Mouse (Mus musculus): ENCODE measurements around the gene Slc25a51. TPM values are rescaled to one million over a fixed set of nuclear protein-coding genes. Genes with fewer than 3 reads are reported as not detected.

Slc25a51 gene
- total and polyA plus RNA-seq, 3 experiments: 43.8 to 395 (median 47.5) TPM

DNA sequence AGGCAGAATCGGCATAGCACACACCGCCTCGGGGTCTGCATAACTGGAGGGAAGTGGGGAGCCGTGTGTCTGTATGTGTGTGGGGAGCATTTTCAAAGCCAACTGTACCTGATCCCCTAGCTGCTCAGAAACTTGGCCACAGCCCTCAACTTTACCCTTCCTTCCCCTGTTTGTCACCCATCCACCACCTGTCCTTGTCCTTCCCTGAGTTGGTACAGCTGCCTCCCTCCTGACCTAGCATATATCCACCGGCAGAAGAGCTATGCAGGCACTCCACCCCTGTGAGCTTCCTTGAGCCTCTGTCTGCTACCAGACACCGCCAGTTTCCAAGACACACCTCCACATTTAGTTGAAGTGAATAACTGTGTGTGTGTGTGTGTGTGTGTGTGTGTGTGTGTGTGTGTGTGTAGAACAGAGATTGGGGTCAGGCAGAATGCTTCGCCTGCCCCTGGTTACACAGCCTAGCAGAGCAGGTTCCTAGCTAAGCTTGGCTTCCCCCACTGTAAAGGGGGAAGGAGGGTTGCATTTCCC, 27.9 kb upstream of the Slc25a51 start:
- Histone ChIP-seq H3K36me3 (ENCODE audit: control insufficient read depth in 1 of 2, insufficient read depth in 2 of 2, low read length in 2 of 2) (no peaks in the 10 kb centered on the region), H3K79me2 (ENCODE audit: control insufficient read depth, insufficient read depth, low read length, poor library complexity) (no peaks in the 10 kb centered on the region), H3K4me1 (ENCODE audit: control insufficient read depth in 1 of 2, insufficient read depth in 2 of 2, low read length in 2 of 2) (no peaks in the 10 kb centered on the region), H3K4me3 (ENCODE audit: control insufficient read depth in 1 of 2, insufficient read depth in 1 of 2, low read depth in 2 of 2, low read length in 2 of 2) (no peak overlapping the region), H3K9ac (ENCODE audit: control insufficient read depth, low read depth, low read length, poor library complexity, severe bottlenecking) (no peak overlapping the region), H3K9me3 (replicated peaks; ENCODE audit: insufficient read depth, low read length) (no peaks in the 10 kb centered on the region), H3K27me3 (ENCODE audit: control insufficient read depth in 1 of 2, insufficient read depth in 2 of 2, low read length in 2 of 2) (no peaks in the 10 kb centered on the region), H3K27ac (ENCODE audit: control insufficient read depth, low read depth, low read length) (no peak overlapping the region)
- no peak for DNase-seq (ENCODE audit: low read depth, low spot score)
- TF ChIP-seq POLR2A (IDR thresholded peaks at IDR 0.05; ENCODE audit: control insufficient read depth in 1 of 2, insufficient read depth in 1 of 2, low read depth in 1 of 2, low read length in 2 of 2, poor library complexity in 1 of 2) (no peak), BHLHE40 (IDR thresholded peaks at IDR 0.05; ENCODE audit: borderline replicate concordance, low read depth, low read length) (no peak), POLR2AphosphoS5 (IDR thresholded peaks at IDR 0.05; ENCODE audit: borderline replicate concordance, low read depth, low read length) (no peak), MEF2A (IDR thresholded peaks at IDR 0.05; ENCODE audit: extremely low read depth, insufficient replicate concordance, low read depth, low read length, poor library complexity, severe bottlenecking) (no peak)

DNA sequence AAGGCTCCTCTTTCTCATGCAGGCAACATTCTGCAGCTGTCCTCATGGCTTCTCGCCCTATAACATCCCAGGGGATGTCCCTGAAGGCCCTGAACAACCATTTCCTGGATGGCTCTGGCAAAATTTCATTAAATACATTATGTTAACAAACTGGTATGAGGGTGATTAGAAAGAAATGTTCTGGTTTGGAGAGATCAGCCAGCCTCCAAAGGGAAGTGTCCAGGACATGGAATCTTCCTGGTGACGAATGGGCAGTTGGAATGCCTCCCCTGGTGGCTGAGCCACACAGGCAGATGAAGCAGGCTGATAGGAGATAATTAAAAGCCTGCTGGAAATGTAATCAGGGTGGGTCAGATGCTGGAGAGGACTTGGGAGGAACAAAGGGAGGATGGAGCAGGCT, 27.3 kb upstream of the Slc25a51 start:
- H3K36me3 ChIP-seq (ENCODE audit: control insufficient read depth in 1 of 2, insufficient read depth in 2 of 2, low read length in 2 of 2): no peaks in the 10 kb centered on the region
- TF ChIP-seq ZC3H11A (IDR thresholded peaks at IDR 0.05; ENCODE audit: low read depth, low read length) (no peak), USF1 (IDR thresholded peaks at IDR 0.05; ENCODE audit: low read depth, low read length) (no peak), MAZ (IDR thresholded peaks at IDR 0.05; ENCODE audit: low read depth, low read length) (no peak), MAFK (IDR thresholded peaks at IDR 0.05; ENCODE audit: borderline replicate concordance, low read depth, low read length) (no peak), TBP (IDR thresholded peaks at IDR 0.05; ENCODE audit: low read depth, low read length) (no peak), MEF2A (IDR thresholded peaks at IDR 0.05; ENCODE audit: extremely low read depth, insufficient replicate concordance, low read depth, low read length, poor library complexity, severe bottlenecking) (no peak), MXI1 (IDR thresholded peaks at IDR 0.05; ENCODE audit: low read depth, low read length) (no peak), MYC (IDR thresholded peaks at IDR 0.05; ENCODE audit: low read depth, low read length) (no peak), MAX (IDR thresholded peaks at IDR 0.05; ENCODE audit: low read length) (no peak), E2F4 (IDR thresholded peaks at IDR 0.05; ENCODE audit: borderline replicate concordance, low read depth, low read length) (no peak), MYB (IDR thresholded peaks at IDR 0.05; ENCODE audit: low read depth, low read length) (no peak), SIN3A (IDR thresholded peaks at IDR 0.05; ENCODE audit: low read length) (no peak)

DNA sequence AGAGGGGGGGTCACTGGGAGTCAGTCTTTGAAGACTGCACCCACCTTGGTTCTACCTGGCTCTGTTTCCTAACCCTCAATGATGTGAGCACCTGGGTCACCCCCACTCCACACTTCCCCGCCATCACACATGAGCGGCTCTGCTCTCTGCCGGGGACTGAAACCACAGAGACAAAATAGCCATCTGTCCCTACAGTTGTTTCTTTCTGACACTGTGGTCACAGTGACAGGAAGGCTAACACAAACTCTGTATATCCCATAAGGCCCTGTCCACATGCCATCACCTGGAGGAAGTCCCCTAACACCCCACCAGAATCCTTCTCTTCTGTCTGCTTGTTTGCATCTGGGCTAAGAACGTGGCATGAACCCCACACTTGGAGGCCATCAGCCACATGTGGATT, 26.1 kb upstream of the Slc25a51 start:
- TF ChIP-seq POLR2AphosphoS5 (IDR thresholded peaks at IDR 0.05; ENCODE audit: borderline replicate concordance, low read depth, low read length) (no peak), MXI1 (IDR thresholded peaks at IDR 0.05; ENCODE audit: low read depth, low read length) (no peak), TBP (IDR thresholded peaks at IDR 0.05; ENCODE audit: low read depth, low read length) (no peak), MYB (IDR thresholded peaks at IDR 0.05; ENCODE audit: low read depth, low read length) (no peak), NELFE (IDR thresholded peaks at IDR 0.05; ENCODE audit: low read depth, low read length) (no peak), ZMIZ1 (IDR thresholded peaks at IDR 0.05; ENCODE audit: low read depth, low read length) (no peak), ETS1 (IDR thresholded peaks at IDR 0.05; ENCODE audit: low read depth, low read length) (no peak), MAFK (IDR thresholded peaks at IDR 0.05; ENCODE audit: borderline replicate concordance, low read depth, low read length) (no peak), BHLHE40 (IDR thresholded peaks at IDR 0.05; ENCODE audit: borderline replicate concordance, low read depth, low read length) (no peak), CHD2 (IDR thresholded peaks at IDR 0.05; ENCODE audit: low read length) (no peak), ZNF384 (IDR thresholded peaks at IDR 0.05; ENCODE audit: low read depth, low read length) (no peak), UBTF (IDR thresholded peaks at IDR 0.05; ENCODE audit: borderline replicate concordance, insufficient read depth, low read depth, low read length) (no peak), RCOR1 (IDR thresholded peaks at IDR 0.05; ENCODE audit: low read depth, low read length) (no peak), SMC3 (IDR thresholded peaks at IDR 0.05; ENCODE audit: low read depth, low read length) (no peak), USF2 (IDR thresholded peaks at IDR 0.05; ENCODE audit: borderline replicate concordance in 1 of 2, insufficient read depth in 1 of 2, low read depth in 1 of 2, low read length in 2 of 2) (no peak), CTCF (IDR thresholded peaks at IDR 0.05 in 2 of 3, conservative IDR thresholded peaks at IDR 0.05 in 1 of 3; ENCODE audit: control insufficient read depth in 1 of 3, insufficient read depth in 1 of 3, low read depth in 2 of 3, low read length in 3 of 3, poor library complexity in 1 of 3, severe bottlenecking in 1 of 3) (no peak), MYC (IDR thresholded peaks at IDR 0.05; ENCODE audit: low read depth, low read length) (no peak)
- H3K27me3 ChIP-seq (ENCODE audit: control insufficient read depth in 1 of 2, insufficient read depth in 2 of 2, low read length in 2 of 2): no peaks in the 10 kb centered on the region
- no peaks in the 10 kb centered on the region for H3K79me2 ChIP-seq (ENCODE audit: control insufficient read depth, insufficient read depth, low read length, poor library complexity)
- no peak overlapping the region for H3K4me3 ChIP-seq (ENCODE audit: control insufficient read depth in 1 of 2, insufficient read depth in 1 of 2, low read depth in 2 of 2, low read length in 2 of 2)
- H3K27ac ChIP-seq (ENCODE audit: control insufficient read depth, low read depth, low read length): no peak overlapping the region
- no peaks in the 10 kb centered on the region for H3K4me1 ChIP-seq (ENCODE audit: control insufficient read depth in 1 of 2, insufficient read depth in 2 of 2, low read length in 2 of 2)
- no peak overlapping the region for H3K9ac ChIP-seq (ENCODE audit: control insufficient read depth, low read depth, low read length, poor library complexity, severe bottlenecking)
- no peak for DNase-seq (ENCODE audit: low read depth, low spot score)
- H3K9me3 ChIP-seq (replicated peaks; ENCODE audit: insufficient read depth, low read length): no peaks in the 10 kb centered on the region
- H3K36me3 ChIP-seq (ENCODE audit: control insufficient read depth in 1 of 2, insufficient read depth in 2 of 2, low read length in 2 of 2): no peaks in the 10 kb centered on the region

More for the DNA sequence above, 27.3 kb upstream of the Slc25a51 start:
- Histone ChIP-seq H3K27me3 (ENCODE audit: control insufficient read depth in 1 of 2, insufficient read depth in 2 of 2, low read length in 2 of 2) (no peaks in the 10 kb centered on the region), H3K9me3 (replicated peaks; ENCODE audit: insufficient read depth, low read length) (no peaks in the 10 kb centered on the region), H3K27ac (ENCODE audit: control insufficient read depth, low read depth, low read length) (no peak overlapping the region), H3K9ac (ENCODE audit: control insufficient read depth, low read depth, low read length, poor library complexity, severe bottlenecking) (no peak overlapping the region), H3K4me3 (ENCODE audit: control insufficient read depth in 1 of 2, insufficient read depth in 1 of 2, low read depth in 2 of 2, low read length in 2 of 2) (no peak overlapping the region), H3K79me2 (ENCODE audit: control insufficient read depth, insufficient read depth, low read length, poor library complexity) (no peaks in the 10 kb centered on the region), H3K4me1 (ENCODE audit: control insufficient read depth in 1 of 2, insufficient read depth in 2 of 2, low read length in 2 of 2) (no peaks in the 10 kb centered on the region)
- DNase-seq (ENCODE audit: low read depth, low spot score): no peak

Data from MEL (cell line).